Mouse (Mus musculus) retina, embryonic 14.5 days (tissue): Measurements from ENCODE around the gene Dennd5b.
"Not testable (repeated sequence)": the region's sequence is repeated elsewhere in the genome, so short reads cannot be mapped to it uniquely, and the experiment has no call there.

Experiments used
- DNase-seq: peaks from one replicate; pipeline ENCODE4 v3.0.0-alpha.2; 2015; ENCODE audit warnings: low spot score

Gene Dennd5b

GRCm38 (mm10) chr6:149010766-149011301 is 90.6 kb downstream of the Dennd5b start:
- DNase-seq, result peak; percentile 58

- no peak for DNase-seq
Measured at GRCm38 (mm10) chr6:149005009-149005408, 96.5 kb downstream of the Dennd5b start.

- DNase-seq, result peak; percentile 14
Measured at GRCm38 (mm10) chr6:148994327-148994999, 107.0 kb downstream of the Dennd5b start.

- peak; percentile 74 for DNase-seq
Measured at GRCm38 (mm10) chr6:148993117-148994077, 108.1 kb downstream of the Dennd5b start.

- peak; percentile 7 for DNase-seq
Measured at GRCm38 (mm10) chr6:148992373-148993116, 108.9 kb downstream of the Dennd5b start.

- no peak for DNase-seq
Measured at GRCm38 (mm10) chr6:148991660-148992372, 109.7 kb downstream of the Dennd5b start.

GRCm38 (mm10) chr6:148989792-148990491 is 111.5 kb downstream of the Dennd5b start:
- DNase-seq, result not testable (repeated sequence)

GRCm38 (mm10) chr6:148986003-148986402 is 115.5 kb downstream of the Dennd5b start:
- no peak for DNase-seq

GRCm38 (mm10) chr6:148980495-148980894 is 121.0 kb downstream of the Dennd5b start:
- no peak for DNase-seq

GRCm38 (mm10) chr6:148975096-148975495 is 126.4 kb downstream of the Dennd5b start:
- DNase-seq, result no peak

GRCm38 (mm10) chr6:148972891-148973290 is 128.6 kb downstream of the Dennd5b start:
- DNase-seq, result no peak

GRCm38 (mm10) chr6:148972059-148972848 is 129.2 kb downstream of the Dennd5b start:
- DNase-seq, result peak; percentile 17

- DNase-seq, result no peak
Measured at GRCm38 (mm10) chr6:148971385-148971940, 130.0 kb downstream of the Dennd5b start.

- no peak for DNase-seq
Measured at GRCm38 (mm10) chr6:148961285-148961684, 140.2 kb downstream of the Dennd5b start.

GRCm38 (mm10) chr6:148959540-148960238 is 141.8 kb downstream of the Dennd5b start:
- no peak for DNase-seq

GRCm38 (mm10) chr6:148958712-148959111 is 142.8 kb downstream of the Dennd5b start:
- DNase-seq, result no peak

- DNase-seq, result no peak
Measured at GRCm38 (mm10) chr6:148957046-148957445, 144.4 kb downstream of the Dennd5b start.

GRCm38 (mm10) chr6:148955641-148956420 is 145.6 kb downstream of the Dennd5b start:
- DNase-seq, result no peak
